Mouse (Mus musculus): ENCODE data around the gene Dusp18.

The Dusp18 gene

DNA sequence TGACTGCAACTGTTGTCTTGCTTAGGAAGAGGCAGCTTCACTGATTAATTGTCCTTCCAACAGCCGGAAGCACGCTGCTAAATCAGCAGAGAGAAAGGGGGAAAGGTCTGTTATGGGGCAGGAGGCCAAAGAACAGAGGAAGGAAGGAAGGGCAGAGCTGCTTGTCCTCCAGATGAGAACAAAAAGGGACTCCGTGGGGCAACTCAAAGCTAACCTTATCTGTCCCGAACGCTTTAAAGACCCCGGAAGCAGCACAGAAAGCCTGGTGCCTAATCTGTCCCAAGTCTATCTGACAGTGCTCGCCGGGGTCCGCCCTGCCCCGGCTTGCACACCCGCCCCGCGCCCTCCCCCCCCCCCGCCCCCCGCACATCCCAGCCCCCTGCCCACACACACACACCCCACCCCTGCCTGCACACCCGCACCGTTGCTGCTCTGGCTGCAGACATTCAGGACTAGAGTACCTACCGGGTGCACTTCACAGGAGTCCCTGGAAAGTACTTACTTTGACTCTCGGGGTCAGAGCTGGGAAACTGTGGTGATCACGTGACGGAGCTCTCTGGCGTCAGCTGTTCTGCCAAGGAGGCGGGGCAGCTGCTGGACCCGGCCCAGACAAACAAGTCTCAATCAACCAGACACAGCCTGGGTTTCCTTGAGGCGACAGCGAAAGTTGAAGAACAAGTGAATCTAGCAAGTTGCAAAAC, 36.6 kb downstream of the Dusp18 start, which contains the start of gene Tcn2:
TSS of gene Tcn2 (minus strand) at position 649 of the 701 bp plus-strand sequence.
- peak; percentile 68 for DNase-seq

DNA sequence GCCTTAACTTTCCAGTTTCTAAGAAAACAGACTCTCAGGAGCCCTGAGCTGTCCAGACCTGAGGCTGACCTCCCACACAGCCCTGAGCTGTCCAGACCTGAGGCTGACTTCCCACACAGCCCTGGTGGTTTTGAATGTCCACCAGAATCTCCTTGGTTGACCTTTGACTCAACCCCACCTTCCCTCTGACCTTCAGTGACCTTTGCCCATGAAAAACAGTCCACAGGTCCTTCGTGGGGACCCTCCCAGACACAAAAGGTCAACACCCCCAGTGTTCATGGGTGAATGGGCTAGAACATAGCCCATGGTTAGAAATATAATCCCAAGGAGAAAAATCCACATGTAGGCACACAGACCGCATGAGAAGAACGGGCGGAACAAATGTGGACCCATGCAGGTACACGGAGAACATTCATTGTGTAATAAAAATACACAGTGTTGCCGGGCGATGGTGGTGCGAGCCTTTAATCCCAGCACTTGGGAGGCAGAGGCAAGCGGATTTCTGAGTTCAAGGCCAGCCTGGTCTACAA, 38.8 kb downstream of the Dusp18 start:
- no peak for DNase-seq

DNA sequence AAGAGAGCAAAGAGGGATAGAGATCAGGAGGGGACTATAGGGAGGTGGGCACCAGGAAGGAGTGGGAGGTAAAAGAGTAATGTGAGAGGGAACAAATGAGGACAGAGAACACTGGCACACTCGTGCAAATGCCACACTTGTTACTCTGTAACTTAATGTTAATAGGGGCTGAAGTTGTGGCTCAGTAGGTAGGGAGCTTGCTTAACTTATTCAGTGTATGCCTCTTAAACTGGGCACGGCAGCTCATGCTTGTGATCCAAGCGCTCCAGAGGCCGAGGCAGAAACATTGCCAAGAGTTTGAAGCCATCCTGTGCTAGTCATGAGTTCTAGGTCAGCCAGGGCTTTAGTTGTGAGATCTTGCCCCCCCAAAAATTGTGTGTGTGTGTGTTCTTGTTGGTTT, 40.1 kb downstream of the Dusp18 start:
- no peak for DNase-seq

DNA sequence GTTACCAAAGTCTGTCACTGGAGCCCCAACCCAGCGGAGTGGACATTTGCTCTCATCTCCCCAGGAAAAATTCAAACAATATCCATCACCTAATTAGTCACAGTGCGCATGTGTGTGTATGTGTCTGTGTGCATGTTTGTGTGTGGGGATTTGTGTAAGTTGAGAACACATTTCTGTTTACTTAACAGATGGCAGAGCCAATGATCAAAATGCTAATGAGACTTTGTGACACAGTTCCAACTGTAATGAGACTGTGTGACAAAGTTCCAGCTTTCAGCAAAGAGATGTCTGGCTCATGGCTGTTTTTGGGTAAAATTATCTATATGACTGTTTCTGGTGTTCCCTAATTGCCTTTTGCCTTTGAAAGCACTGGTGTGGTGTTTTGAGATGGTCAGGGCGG, 41.3 kb downstream of the Dusp18 start:
- no peak for DNase-seq

DNA sequence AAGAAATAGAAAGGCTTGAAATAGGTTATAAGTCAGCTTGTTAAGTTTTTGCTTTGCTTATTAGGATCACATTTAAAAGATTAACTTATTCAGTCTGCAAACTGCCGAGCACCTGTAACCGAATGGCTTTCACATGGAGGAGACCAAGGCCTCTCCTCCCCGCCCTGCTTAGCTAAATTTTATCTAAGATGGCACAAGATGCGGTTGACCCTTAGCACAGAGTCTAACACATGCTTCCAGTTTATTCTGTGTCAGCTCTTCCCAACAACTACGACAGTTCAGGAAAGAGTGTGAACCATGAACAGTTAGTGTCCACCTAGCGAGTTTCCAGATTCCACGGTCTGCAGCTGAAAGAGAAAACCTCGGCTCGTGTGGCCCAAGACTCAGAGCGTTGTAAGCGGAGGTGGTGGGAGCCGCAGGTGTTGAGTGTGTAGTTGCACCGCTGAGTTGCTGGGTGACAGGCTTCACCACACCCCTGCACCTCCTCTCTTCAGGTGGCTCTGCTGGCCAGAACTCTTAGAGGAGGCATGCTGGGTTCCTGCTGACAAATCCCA, 42.4 kb downstream of the Dusp18 start:
- DNase-seq, result no peak

DNA sequence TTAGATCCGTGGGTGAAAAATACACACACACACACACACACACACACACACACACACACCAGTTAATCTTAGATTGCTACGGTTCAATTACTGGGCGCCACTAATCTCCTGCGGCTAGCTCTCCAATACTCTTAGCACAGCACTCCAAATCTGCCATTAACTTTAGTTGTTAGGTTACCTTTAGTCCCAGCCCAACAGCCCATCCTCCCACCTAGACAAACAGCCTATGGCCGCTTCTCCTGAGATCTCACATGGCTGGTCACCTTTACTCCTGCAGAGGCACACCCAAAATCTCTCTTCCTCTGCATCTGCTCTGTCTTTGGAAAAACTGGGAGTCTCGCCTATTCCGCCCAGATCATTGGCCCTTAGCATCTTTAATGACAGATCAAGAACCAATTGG, 46.3 kb downstream of the Dusp18 start:
- no peak for DNase-seq

DNA sequence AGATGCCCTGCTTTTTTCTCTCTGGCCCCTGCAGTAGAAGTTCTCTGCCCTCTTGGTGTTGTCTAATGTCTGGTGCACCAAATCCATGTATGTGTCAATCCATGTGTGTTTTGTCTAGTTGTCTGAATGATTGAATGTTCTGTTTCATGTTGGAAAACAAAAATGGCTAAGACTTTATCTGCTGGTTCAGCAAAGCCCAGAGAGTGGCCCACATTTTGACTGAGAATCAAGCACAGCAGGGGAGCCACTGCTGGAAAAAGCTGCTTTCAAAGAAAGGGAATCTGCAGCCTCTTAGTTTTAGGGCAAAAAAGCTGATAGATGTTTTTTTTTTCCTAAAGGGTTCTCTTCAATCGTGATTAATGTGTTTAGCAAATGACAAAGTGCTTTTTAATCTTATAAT, 51.3 kb downstream of the Dusp18 start:
- DNase-seq, result no peak
